14 mouse cellular contexts compared by ENCODE assay signal in the genomic region with DNA sequence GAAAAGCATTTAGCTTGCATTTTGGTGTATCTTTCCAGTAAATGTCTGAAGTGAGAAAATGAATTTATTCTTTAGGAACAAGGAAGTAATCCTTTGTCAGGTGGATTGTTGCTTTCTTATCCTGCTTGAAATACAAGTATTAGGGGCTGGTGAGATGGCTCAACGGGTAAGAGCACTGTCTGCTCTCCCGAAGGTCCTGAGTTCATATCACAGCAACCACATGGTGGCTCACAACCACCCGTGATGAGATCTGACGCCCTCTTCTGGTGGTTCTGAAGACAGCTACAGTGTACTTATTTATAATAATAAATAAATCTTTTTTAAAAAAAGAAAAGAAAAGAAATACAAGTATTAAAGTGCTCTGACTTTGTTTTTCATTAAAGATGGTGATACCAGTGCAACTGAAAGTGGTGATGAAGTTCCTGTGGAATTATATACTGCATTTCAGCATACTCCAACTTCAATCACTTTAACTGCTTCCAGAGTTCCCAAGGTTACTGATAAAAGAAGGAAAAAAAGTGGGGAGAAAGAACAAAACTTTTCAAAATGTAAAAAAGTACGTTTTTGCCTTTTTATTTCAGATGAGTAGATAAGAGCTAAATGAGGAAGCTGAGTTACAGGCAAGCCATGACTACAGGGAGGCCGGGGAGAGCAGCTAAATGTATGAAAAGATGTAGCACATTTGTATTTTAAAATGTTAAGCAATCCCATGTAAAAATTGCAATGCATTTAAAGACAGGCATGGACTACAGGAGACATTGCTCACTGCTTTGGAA. TPM values are rescaled to one million over a fixed set of nuclear protein-coding genes. Genes with fewer than 3 reads are reported as not detected.
A peak's percentile ranks its signal among the peaks of the same experiment; 100 is the strongest.
DNase-seq lines count a peak whose midpoint lies in the region; ATAC-seq and TF ChIP-seq lines count a peak whose summit lies in the region.
"Had no signal": no experiment of that assay in that cellular context is flagged by ENCODE, and none has a peak within 500 bp of the region (broad histone marks: within the 10 kb centered on the region; RNA-seq: fewer than 3 reads in every experiment).

No protein-coding gene starts in this region.

- H3K4me3 ChIP-seq in liver, adult 2 months (ENCODE audit: insufficient read depth, low read depth, low read length), result no peak overlapping the region
- no peak overlapping the region for H3K4me3 ChIP-seq in liver, embryonic 12.5 days
- no peak overlapping the region for H3K4me3 ChIP-seq in E14TG2a.4 (replicated peaks; ENCODE audit: low read length)
- H3K4me3 ChIP-seq: embryonic facial prominence, embryonic 13.5 days; limb, embryonic 13.5 days; stomach, embryonic 15.5 days had no signal

- no peak for TF ChIP-seq POLR2A in liver, adult 2 months (IDR thresholded peaks at IDR 0.05; ENCODE audit: extremely low read depth, insufficient read depth, low read length)

- no peak overlapping the region for H3K9ac ChIP-seq in liver, adult 2 months (ENCODE audit: low read depth, low read length)
- H3K9ac ChIP-seq in liver, embryonic 12.5 days, result no peak overlapping the region
- H3K9ac ChIP-seq: embryonic facial prominence, embryonic 13.5 days; limb, embryonic 13.5 days; stomach, embryonic 15.5 days had no signal

- no peaks in the 10 kb centered on the region for H3K27me3 ChIP-seq in liver, adult 2 months (ENCODE audit: control insufficient read depth, insufficient read depth, low read length)
- H3K27me3 ChIP-seq in liver, embryonic 12.5 days (replicated peaks), result no peaks in the 10 kb centered on the region
- H3K27me3 ChIP-seq in E14TG2a.4 (ENCODE audit: insufficient read depth, low read length), result no peaks in the 10 kb centered on the region
- no peaks in the 10 kb centered on the region for H3K27me3 ChIP-seq in splenic B cell, adult 2 months (ENCODE audit: control insufficient read depth, insufficient read depth, low read length, poor library complexity, severe bottlenecking)
- H3K27me3 ChIP-seq: embryonic facial prominence, embryonic 13.5 days; limb, embryonic 13.5 days; stomach, embryonic 15.5 days had no signal

- peak; percentile 46 for TF ChIP-seq CTCF in liver, adult 2 months (IDR thresholded peaks at IDR 0.05; ENCODE audit: low read depth, low read length)
- TF ChIP-seq CTCF in E14TG2a.4 (conservative IDR thresholded peaks at IDR 0.05; ENCODE audit: low read length), result peak; percentile 26; the same call in 1 of the 2 replicates

- H3K79me2 ChIP-seq in liver, adult 2 months (ENCODE audit: control insufficient read depth, insufficient read depth, low read length), result peaks cover 3% of the 10 kb centered on the region; the same call in 1 of the 2 replicates

- no peak for ATAC-seq in liver, embryonic 12.5 days
- ATAC-seq: activated CD4-positive, CD25-positive, alpha-beta regulatory T cell, adult 4 months had no signal

- H3K4me2 ChIP-seq in liver, embryonic 12.5 days, result no peak overlapping the region
- H3K4me2 ChIP-seq: embryonic facial prominence, embryonic 13.5 days; limb, embryonic 13.5 days; stomach, embryonic 15.5 days had no signal

- DNase-seq in liver, adult 2 months (ENCODE audit: extremely low read depth, low read depth, low spot score), result peak; percentile 32
- DNase-seq in T-cell, adult 2 months (ENCODE audit: low spot score), result peak; percentile 24
- peak; percentile 57 for DNase-seq in splenic B cell, adult 2 months (ENCODE audit: low read depth, low spot score)
- no peak for DNase-seq in urinary bladder, postnatal 14 days (ENCODE audit: low spot score)
- no peak for DNase-seq in urinary bladder, postnatal 36 days (ENCODE audit: low spot score in 2 of 2)
- DNase-seq: cerebellum, adult 11 months; layer of hippocampus, adult 9-11 months; right cerebral cortex, adult 18-20 months had no signal

- H3K4me1 ChIP-seq in liver, adult 2 months (ENCODE audit: control insufficient read depth, insufficient read depth, low read length), result no peaks in the 10 kb centered on the region
- H3K4me1 ChIP-seq in liver, embryonic 12.5 days, result no peaks in the 10 kb centered on the region
- H3K4me1 ChIP-seq in E14TG2a.4 (replicated peaks; ENCODE audit: low read depth, low read length), result no peaks in the 10 kb centered on the region
- H3K4me1 ChIP-seq: embryonic facial prominence, embryonic 13.5 days; limb, embryonic 13.5 days; stomach, embryonic 15.5 days had no signal

- H3K9me3 ChIP-seq in liver, embryonic 12.5 days (replicated peaks), result no peaks in the 10 kb centered on the region
- no peaks in the 10 kb centered on the region for H3K9me3 ChIP-seq in E14TG2a.4 (ENCODE audit: low read length)
- H3K9me3 ChIP-seq: embryonic facial prominence, embryonic 13.5 days; limb, embryonic 13.5 days; stomach, embryonic 15.5 days had no signal

- no peak overlapping the region for H3K27ac ChIP-seq in liver, adult 2 months (replicated peaks; ENCODE audit: insufficient read depth, low read depth, low read length)
- no peak overlapping the region for H3K27ac ChIP-seq in liver, embryonic 12.5 days
- H3K27ac ChIP-seq: embryonic facial prominence, embryonic 13.5 days; limb, embryonic 13.5 days; stomach, embryonic 15.5 days had no signal

- 67% methylated on average over 6 of the region's 6 CpGs for WGBS in liver, adult 2 months
- 45% methylated on average over 6 of the region's 6 CpGs for WGBS in liver, embryonic 12.5 days (ENCODE audit: insufficient replicate concordance)

- H3K36me3 ChIP-seq in liver, adult 2 months (ENCODE audit: control insufficient read depth, insufficient read depth, low read length), result peaks cover 49% of the 10 kb centered on the region
- H3K36me3 ChIP-seq in liver, embryonic 12.5 days, result peaks cover 71% of the 10 kb centered on the region
- peaks cover 36% of the 10 kb centered on the region for H3K36me3 ChIP-seq in E14TG2a.4 (ENCODE audit: insufficient read depth, low read length)
- H3K36me3 ChIP-seq in splenic B cell, adult 2 months (ENCODE audit: control insufficient read depth, insufficient read depth, low read length, poor library complexity, severe bottlenecking), result peaks cover 25% of the 10 kb centered on the region

RNA-seq across cellular contexts. Expression of a gene that starts 39.0 kb away (rescaled TPM):
- total RNA-seq in liver, adult 2 months (2014; rRNA removed), result 19.1 and 23.2 TPM in 2 replicates
- polyA plus RNA-seq in liver, adult 2 months (2012; rRNA removed), result 5.5 and 8.1 TPM in 2 replicates
- 45.1 and 45.4 TPM in 2 replicates for polyA plus RNA-seq in liver, embryonic 12.5 days (2016; fragmentation: Nextera tagmentation; extraction: Ambion mirVana)

Comparison
In these comparisons a context has a peak if more than half of its experiments do, and no peak if none do; other contexts are left out.
1. DNase-seq: peak in liver, adult 2 months (single experiment), T-cell, adult 2 months (single experiment) and splenic B cell, adult 2 months (single experiment); none in urinary bladder, postnatal 14 days (single experiment) and urinary bladder, postnatal 36 days (0 of 2).